In the genomic region with DNA sequence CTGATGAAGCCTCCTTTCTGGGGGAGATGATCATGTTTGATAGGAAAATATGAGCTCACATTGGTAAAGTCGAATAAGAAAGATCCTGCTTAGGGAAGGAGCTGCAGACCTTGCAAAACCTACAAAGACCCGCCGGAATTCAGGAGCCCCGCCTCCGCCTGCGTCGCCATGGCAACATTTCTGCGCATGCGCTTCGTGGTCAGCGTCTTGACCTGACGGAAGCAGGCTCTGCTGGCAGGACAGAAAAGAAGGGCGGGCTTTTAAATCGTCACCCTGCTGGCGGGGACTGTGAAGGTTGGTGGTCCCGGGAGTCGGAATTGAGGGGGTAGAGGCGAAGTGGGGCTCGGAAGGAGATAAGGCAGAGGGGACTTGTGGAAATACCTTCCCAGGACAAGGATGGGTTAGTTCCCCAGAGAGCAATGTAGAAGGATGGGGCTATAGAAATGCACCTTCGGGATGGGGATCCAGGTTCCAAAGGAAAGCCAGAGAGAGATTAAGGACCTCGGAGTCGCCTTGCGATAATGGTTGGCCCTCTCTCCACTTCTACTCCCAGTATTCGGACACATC, we compare ENCODE assay signal across 8 mouse cellular contexts. TPM values are rescaled to one million over a fixed set of nuclear protein-coding genes. Genes with fewer than 3 reads are reported as not detected.
A peak's percentile ranks its signal among the peaks of the same experiment; 100 is the strongest.
DNase-seq lines count a peak whose midpoint lies in the region; ATAC-seq lines count a peak whose summit lies in the region.

Gene Rsg1, plus strand, starts transcription at position 187 of the 567 bp plus-strand sequence.

- no peaks in the 10 kb centered on the region for H3K9me3 ChIP-seq in forebrain, embryonic 10.5 days
- no peaks in the 10 kb centered on the region for H3K9me3 ChIP-seq in heart, embryonic 16.5 days (replicated peaks; ENCODE audit: control insufficient read depth, low read length)
- H3K9me3 ChIP-seq in liver, embryonic 15.5 days (replicated peaks), result no peaks in the 10 kb centered on the region
- no peaks in the 10 kb centered on the region for H3K9me3 ChIP-seq in neural tube, embryonic 12.5 days

- WGBS in forebrain, embryonic 10.5 days, result 0% methylated on average over 24 of the region's 24 CpGs
- WGBS in heart, embryonic 16.5 days, result under 1% methylated on average over 24 of the region's 24 CpGs
- WGBS in liver, embryonic 15.5 days (ENCODE audit: insufficient replicate concordance), result under 1% methylated on average over 24 of the region's 24 CpGs
- WGBS in neural tube, embryonic 12.5 days, result under 1% methylated on average over 24 of the region's 24 CpGs

- ATAC-seq in CD4-positive, CD25-positive, alpha-beta regulatory T cell, adult 4 months, result peak; percentile 55
- ATAC-seq in heart, embryonic 16.5 days (replicated peaks; ENCODE audit: extremely low read depth, insufficient read depth, low FRiP score), result peak; percentile 76
- ATAC-seq in liver, embryonic 15.5 days (ENCODE audit: insufficient read depth), result peak; percentile 60
- ATAC-seq in neural tube, embryonic 12.5 days (ENCODE audit: low FRiP score, low read depth), result peak; percentile 70

- peak within 1 kb of the TSS; percentile 99 for H3K4me2 ChIP-seq in heart, embryonic 16.5 days (ENCODE audit: low read depth, low read length)
- H3K4me2 ChIP-seq in liver, embryonic 15.5 days, result peak within 1 kb of the TSS; percentile 95
- H3K4me2 ChIP-seq in neural tube, embryonic 12.5 days (replicated peaks), result peak within 1 kb of the TSS; percentile 91

- peak; percentile 74 for DNase-seq in c-Kit-negative CD71-positive TER-119-positive erythroid progenitor cells, embryonic 14.5 days (ENCODE audit: low read depth, low spot score)
- peak; percentile 98 for DNase-seq in forebrain, embryonic 10.5 days (ENCODE audit: extremely low spot score, low spot score)
- DNase-seq in kidney, postnatal 36 days, result peak; percentile 95 to 97
- peak; percentile 88 for DNase-seq in telencephalon, adult 2 months (ENCODE audit: low read depth, low spot score)

- peak within 1 kb of the TSS; percentile 74 for H3K9ac ChIP-seq in heart, embryonic 16.5 days (ENCODE audit: low read length)
- peak within 1 kb of the TSS; percentile 57 for H3K9ac ChIP-seq in liver, embryonic 15.5 days
- peak within 1 kb of the TSS; percentile 64 for H3K9ac ChIP-seq in neural tube, embryonic 12.5 days

- no peaks in the 10 kb centered on the region for H3K27me3 ChIP-seq in forebrain, embryonic 10.5 days (ENCODE audit: poor library complexity, severe bottlenecking)
- H3K27me3 ChIP-seq in heart, embryonic 16.5 days (ENCODE audit: control insufficient read depth, insufficient read depth, low read length), result no peaks in the 10 kb centered on the region
- no peaks in the 10 kb centered on the region for H3K27me3 ChIP-seq in liver, embryonic 15.5 days
- H3K27me3 ChIP-seq in neural tube, embryonic 12.5 days (replicated peaks), result no peaks in the 10 kb centered on the region

- peak within 1 kb of the TSS; percentile 69 for H3K4me3 ChIP-seq in forebrain, embryonic 10.5 days
- peak within 1 kb of the TSS; percentile 73 for H3K4me3 ChIP-seq in heart, embryonic 16.5 days (ENCODE audit: low read length)
- H3K4me3 ChIP-seq in liver, embryonic 15.5 days (replicated peaks), result peak within 1 kb of the TSS; percentile 64
- H3K4me3 ChIP-seq in neural tube, embryonic 12.5 days, result peak within 1 kb of the TSS; percentile 49

- peak within 1 kb of the TSS; percentile 84 for H3K27ac ChIP-seq in forebrain, embryonic 10.5 days
- no peak within 1 kb of the TSS for H3K27ac ChIP-seq in heart, embryonic 16.5 days (ENCODE audit: low read length)
- H3K27ac ChIP-seq in liver, embryonic 15.5 days (replicated peaks), result no peak within 1 kb of the TSS
- no peak within 1 kb of the TSS for H3K27ac ChIP-seq in neural tube, embryonic 12.5 days

- peaks cover 12% of the 10 kb centered on the region; the same call in 1 of the 2 replicates for H3K36me3 ChIP-seq in forebrain, embryonic 10.5 days (replicated peaks)
- no peaks in the 10 kb centered on the region for H3K36me3 ChIP-seq in heart, embryonic 16.5 days (ENCODE audit: control insufficient read depth, insufficient read depth)
- no peaks in the 10 kb centered on the region for H3K36me3 ChIP-seq in liver, embryonic 15.5 days (replicated peaks)
- no peaks in the 10 kb centered on the region for H3K36me3 ChIP-seq in neural tube, embryonic 12.5 days

- H3K4me1 ChIP-seq in forebrain, embryonic 10.5 days, result peaks cover 33% of the 10 kb centered on the region
- H3K4me1 ChIP-seq in heart, embryonic 16.5 days (ENCODE audit: control insufficient read depth, insufficient read depth, low read length), result peaks cover 5% of the 10 kb centered on the region
- H3K4me1 ChIP-seq in liver, embryonic 15.5 days (replicated peaks), result peaks cover 33% of the 10 kb centered on the region
- H3K4me1 ChIP-seq in neural tube, embryonic 12.5 days, result peaks cover 15% of the 10 kb centered on the region

RNA-seq across cellular contexts. Expression of gene Rsg1, which starts in this region (rescaled TPM):
- polyA plus RNA-seq in CD4-positive, CD25-positive, alpha-beta regulatory T cell, adult 4 months (2017; shearing (Covaris generic)), result 1 to 10 TPM; 3.0 to 4.7 TPM
- polyA plus RNA-seq in forebrain, embryonic 10.5 days (2016; fragmentation: Nextera tagmentation; extraction: Ambion mirVana), result 7.3 and 7.8 TPM in 2 replicates
- polyA plus RNA-seq in heart, embryonic 16.5 days (2015; fragmentation: Nextera tagmentation; extraction: Ambion mirVana), result 2.4 and 3.6 TPM in 2 replicates
- 1.2 and 1.4 TPM in 2 replicates for polyA plus RNA-seq in liver, embryonic 15.5 days (2015; fragmentation: Nextera tagmentation; extraction: Ambion mirVana)
- 5.5 TPM in 2 replicates for polyA plus RNA-seq in neural tube, embryonic 12.5 days (2016; fragmentation: Nextera tagmentation; extraction: Ambion mirVana)
